Mouse (Mus musculus): ENCODE measurements around the gene Rcan1. TPM values are rescaled to one million over a fixed set of nuclear protein-coding genes. Genes with fewer than 3 reads are reported as not detected.
"Not testable (repeated sequence)": the region's sequence is repeated elsewhere in the genome, so short reads cannot be mapped to it uniquely, and the experiment has no call there.

Gene Rcan1
- total RNA-seq, 2 experiments from 2014 or later = 18.3 to 22.5 TPM

GRCm38 (mm10) chr16:92435431-92435985 is 35.2 kb downstream of the Rcan1 start:
- DNase-seq = no peak

GRCm38 (mm10) chr16:92433176-92433575 is 37.5 kb downstream of the Rcan1 start:
- peak in 1 of 2 experiments; percentile 12 for DNase-seq

- DNase-seq = no peak
Measured at GRCm38 (mm10) chr16:92430731-92431130, 39.9 kb downstream of the Rcan1 start.

- DNase-seq = peak; percentile 33 to 57
Measured at GRCm38 (mm10) chr16:92428197-92428950, 42.3 kb downstream of the Rcan1 start.

GRCm38 (mm10) chr16:92426708-92427107 is 44.0 kb downstream of the Rcan1 start:
- no peak for DNase-seq

GRCm38 (mm10) chr16:92425875-92426274 is 44.8 kb downstream of the Rcan1 start:
- no peak for DNase-seq

GRCm38 (mm10) chr16:92423363-92423762 is 47.3 kb downstream of the Rcan1 start:
- peak in 1 of 2 experiments; percentile 19 for DNase-seq

GRCm38 (mm10) chr16:92422435-92423362 is 48.0 kb downstream of the Rcan1 start:
- no peak for DNase-seq

GRCm38 (mm10) chr16:92421147-92421934 is 49.3 kb downstream of the Rcan1 start:
- DNase-seq = no peak

GRCm38 (mm10) chr16:92420641-92421040 is 50.0 kb downstream of the Rcan1 start:
- DNase-seq = no peak

- no peak for DNase-seq
Measured at GRCm38 (mm10) chr16:92419099-92419498, 51.6 kb downstream of the Rcan1 start.

- DNase-seq = no peak
Measured at GRCm38 (mm10) chr16:92417267-92417666, 53.4 kb downstream of the Rcan1 start.

- DNase-seq = no peak
Measured at GRCm38 (mm10) chr16:92415702-92416118, 55.0 kb downstream of the Rcan1 start.

GRCm38 (mm10) chr16:92415038-92415437 is 55.6 kb downstream of the Rcan1 start:
- not testable (repeated sequence) for DNase-seq

- DNase-seq = no peak
Measured at GRCm38 (mm10) chr16:92412888-92413287, 57.8 kb downstream of the Rcan1 start.

GRCm38 (mm10) chr16:92411981-92412706 is 58.5 kb downstream of the Rcan1 start:
- no peak for DNase-seq

- no peak for DNase-seq
Measured at GRCm38 (mm10) chr16:92410344-92410743, 60.3 kb downstream of the Rcan1 start.

GRCm38 (mm10) chr16:92407883-92408282 is 62.8 kb downstream of the Rcan1 start:
- DNase-seq = no peak

GRCm38 (mm10) chr16:92404141-92404540 is 66.5 kb downstream of the Rcan1 start:
- no peak for DNase-seq

- peak in 1 of 2 experiments; percentile 41 for DNase-seq
Measured at GRCm38 (mm10) chr16:92403069-92403468, 67.6 kb downstream of the Rcan1 start.

GRCm38 (mm10) chr16:92402216-92402615 is 68.5 kb downstream of the Rcan1 start:
- peak in 1 of 2 experiments; percentile 37 for DNase-seq

Measured in adrenal gland, postnatal 36 days (tissue).